Mouse (Mus musculus) hematopoietic stem cell, adult 5-6 weeks (primary cell): ENCODE data around the gene Ccdc88b. TPM values are rescaled to one million over a fixed set of nuclear protein-coding genes. Genes with fewer than 3 reads are reported as not detected.
A peak's percentile ranks its signal among the peaks of the same experiment; 100 is the strongest.

ENCODE experiments used
- ATAC-seq, 2 experiments: fragments of 125-278 bp in 1 of 2; replicated peaks in 1 of 2; 2 replicates each; pipeline ENCODE4 v1.8.0; 2016 to 2017; ENCODE audit warnings: inconsistent platforms in 2 of 2, mild to moderate bottlenecking in 2 of 2, moderate number of reproducible peaks in 2 of 2, low read depth in 1 of 2, moderate TSS enrichment in 1 of 2; ENCODE audit not compliant: low FRiP score in 2 of 2, poor library complexity in 2 of 2, severe bottlenecking in 2 of 2, insufficient read depth in 1 of 2, low TSS enrichment in 1 of 2
- total RNA-seq: library from RNA; stranded (forward); fragments of 172-1452, 232-1000 nt; gene quantifications from 2 replicates; pipeline ENCODE4 v1.2.3, GENCODE M21; 2017

Gene Ccdc88b
- total RNA-seq, 1 experiment from 2014 or later: 31.2 TPM

DNA sequence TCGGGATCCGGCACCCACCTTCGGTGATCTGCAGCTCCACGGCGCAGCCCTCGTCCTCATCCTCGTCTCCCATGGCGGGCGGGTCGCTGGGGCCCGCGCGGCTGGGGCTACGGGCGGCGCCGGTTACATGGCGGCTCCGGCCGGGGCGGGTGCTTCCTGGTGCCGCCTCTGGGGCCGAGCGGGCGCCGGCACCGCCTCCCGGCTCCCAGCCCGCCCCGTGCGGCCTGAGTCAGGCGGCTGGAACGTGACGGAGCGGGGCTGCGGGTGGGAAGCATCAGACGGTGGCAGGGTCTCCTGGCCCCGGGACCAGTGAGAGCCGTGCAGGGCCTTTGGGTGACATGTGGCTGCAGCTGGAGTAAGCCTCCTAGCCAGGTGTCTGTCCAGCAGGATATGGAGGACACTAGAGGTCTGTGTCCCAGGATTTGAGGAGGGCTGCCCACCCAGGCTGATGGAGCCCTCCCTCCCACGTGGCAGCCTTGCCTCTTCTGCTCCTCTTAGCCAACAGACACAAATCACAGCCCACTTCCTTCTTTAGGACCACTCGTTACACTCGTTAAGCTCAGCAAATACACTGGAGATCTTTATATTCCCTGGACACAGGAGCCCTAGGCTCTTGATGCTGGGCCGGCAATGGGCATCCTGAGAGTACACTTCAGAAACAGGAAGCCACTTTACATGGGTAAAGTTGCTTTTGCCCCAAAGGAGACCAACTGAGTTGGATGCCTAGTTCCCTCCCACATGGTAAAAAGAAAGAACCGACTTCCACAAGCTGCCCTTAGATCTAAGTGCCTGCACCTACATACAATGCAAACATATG is 17.3 kb downstream of the Ccdc88b start, which contains the start of gene Rps6ka4:
Gene Rps6ka4 (minus strand): TSS at position 162 of the 817 bp plus-strand sequence.
- peak; percentile 50 to 61; a peak in 3 of 4 replicates for ATAC-seq

DNA sequence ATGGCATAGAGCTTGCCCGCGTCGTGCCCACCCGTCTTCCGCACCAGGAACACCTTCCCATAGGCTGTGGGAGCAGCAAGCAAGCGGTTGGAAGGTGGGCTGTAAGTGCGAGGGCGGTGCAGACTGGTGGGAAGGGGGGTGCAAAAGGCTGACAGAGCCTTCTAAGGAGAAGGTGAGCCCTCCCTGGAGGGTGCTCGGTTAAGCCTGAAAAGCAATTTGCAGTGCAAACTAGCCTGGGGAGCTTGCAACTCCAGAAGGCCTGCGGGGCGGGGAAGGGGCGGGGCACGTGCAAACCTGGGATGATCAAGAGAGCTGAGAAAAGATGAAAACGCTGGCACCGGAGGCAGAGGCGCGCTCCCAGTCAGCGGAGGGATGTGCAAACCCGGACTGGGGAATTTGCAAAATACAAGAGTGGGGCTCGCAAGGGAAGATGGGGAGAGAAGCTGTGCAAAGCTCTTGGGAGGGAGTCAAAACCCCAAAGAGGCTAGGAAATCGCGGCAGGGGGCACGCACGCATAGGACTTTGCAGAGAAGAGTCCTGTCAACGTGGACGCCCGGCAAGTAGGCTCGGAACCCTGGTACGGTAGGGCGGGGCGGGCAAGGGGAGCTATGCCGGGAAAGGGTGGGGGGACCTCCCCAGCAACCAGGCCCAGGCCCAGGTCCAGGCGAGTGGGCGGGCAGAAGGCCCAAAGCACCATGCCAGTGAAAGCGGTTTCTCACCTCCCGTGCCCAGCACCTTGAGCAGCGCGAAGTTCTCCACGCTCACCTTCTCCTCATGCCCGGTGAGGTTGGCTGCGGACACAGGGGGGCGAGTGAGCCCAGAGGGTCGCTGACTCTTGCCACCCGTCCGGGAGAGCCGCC is 18.2 kb downstream of the Ccdc88b start:
- peak in 1 of 2 experiments; percentile 30; a peak in 2 of 4 replicates for ATAC-seq

DNA sequence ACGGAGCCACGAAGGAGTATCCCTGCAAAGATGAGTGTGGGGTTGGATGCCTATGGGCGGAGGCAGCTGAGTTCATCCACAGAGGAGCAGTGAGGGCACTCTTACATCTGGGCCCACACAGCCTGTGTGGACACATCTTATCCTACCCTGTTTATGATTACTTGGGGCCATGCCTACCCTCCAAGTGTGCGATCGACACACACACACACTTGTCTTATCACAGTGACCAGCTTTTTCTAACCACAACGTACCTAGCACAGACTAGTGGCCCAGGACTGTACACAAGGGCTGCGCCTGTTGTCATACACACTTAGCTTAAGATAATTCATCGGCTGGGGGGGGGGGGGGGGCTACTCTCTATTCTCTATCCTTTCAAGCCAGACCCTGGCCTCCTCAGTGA is 25.6 kb downstream of the Ccdc88b start:
- ATAC-seq: no peak; a peak in 1 of 4 replicates

DNA sequence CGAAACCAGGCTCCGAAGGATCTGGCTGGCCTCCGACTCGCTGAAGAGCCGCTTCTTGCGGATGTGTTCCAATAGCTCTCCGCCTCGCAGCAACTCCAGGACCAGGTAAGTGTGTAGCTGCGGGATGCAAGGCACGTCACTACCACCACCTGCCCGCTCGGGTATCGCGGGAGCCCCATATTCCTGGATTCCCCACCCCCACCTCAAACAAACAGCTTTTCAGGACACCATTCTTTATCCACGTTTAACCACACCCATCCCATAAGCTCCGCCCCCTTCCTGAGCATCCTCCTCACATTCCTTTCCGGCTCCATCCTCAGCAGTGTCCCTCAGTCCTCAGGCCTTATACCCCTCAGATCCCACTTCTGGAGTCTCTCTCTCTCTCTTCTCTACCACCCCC is 26.7 kb downstream of the Ccdc88b start:
- ATAC-seq: no peak

DNA sequence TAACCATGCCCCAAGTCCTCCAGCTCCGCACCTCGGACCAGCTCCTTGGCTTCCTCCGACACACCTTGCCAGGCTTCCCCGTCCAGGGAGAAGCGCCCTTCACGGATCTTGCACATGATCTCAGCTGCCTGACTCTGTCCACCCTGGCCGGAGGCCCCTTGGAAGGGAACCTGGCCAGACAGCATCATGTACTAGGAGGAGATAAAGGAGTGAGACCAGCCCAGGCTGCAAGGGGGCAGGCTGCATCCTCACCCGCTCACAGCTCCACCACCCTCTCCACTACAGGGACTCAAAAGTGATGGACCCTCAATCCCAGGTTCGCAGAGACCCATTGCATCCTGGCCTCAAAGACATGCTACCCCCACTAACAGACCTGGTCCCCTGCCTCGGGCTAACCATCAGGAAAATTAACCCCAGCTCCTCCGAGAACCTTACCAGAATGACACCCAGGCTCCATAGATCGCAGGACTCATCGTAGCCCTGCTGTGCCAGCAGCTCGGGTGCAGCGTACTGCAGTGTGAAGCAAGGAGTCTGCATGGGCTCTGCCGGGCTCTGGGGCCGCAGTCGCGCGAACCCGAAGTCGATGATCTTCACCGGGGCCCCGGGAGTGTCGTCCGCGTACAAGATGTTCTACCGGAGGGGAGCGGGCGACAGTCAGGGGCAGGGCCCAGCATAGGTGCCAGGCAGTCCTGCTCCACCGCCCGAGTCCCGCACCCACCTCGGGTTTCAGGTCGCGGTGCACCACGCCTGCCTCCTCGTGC is 27.3 kb downstream of the Ccdc88b start:
- no peak for ATAC-seq

DNA sequence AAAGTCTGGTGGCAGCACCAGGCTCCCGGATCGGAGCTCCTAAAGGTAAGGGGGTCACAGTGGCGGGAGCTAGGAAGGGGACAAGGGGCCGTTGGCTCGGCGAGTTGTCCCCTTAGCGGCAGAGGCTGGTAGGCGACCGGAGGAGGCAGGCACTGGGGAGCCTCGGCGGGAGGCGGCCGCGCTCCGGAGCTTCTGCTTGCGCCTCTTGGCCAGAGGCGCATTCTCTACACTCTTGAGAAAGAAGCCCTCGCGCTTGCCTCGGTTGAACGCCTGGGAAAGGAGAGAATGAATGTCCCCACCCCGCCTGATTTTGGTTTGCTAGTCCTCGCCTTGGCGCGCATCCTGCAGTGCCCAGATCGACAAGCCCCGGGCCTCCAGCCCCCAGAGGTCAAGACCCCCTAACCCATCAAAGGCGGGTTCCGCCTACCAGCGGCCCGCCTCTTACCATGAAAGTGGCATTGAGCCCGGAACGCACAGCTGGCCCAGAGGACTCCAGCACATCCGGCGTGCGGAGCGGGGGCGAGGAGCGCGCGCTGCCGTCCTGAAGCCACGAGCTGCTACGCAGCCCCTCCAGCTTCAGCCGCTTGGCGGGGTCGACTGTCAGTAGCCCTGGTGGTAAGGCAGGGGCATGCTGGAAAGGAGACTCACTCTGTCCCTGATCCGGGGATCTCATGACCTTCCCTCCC is 28.0 kb downstream of the Ccdc88b start:
- no peak for ATAC-seq

DNA sequence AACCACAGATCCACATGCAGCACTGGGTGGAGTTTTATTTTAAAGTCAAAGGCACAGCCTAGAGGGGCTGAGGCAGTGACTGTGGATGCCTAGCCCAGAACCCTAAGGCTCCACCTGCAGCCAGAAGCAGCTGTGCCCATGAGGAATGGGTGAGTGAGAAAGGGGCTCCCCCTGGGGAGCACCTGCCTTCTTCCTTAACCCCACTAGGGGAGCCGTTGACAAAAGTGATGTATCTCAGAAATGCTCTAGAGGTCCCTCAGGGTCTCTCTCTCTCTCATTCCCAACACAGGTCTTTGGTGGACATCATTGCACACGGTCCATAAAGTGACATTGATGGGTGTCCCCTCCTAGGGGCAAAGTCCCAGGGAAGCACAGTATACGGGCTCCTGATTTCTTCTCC is 28.9 kb downstream of the Ccdc88b start:
- peak in 1 of 2 experiments; percentile 19; a peak in 1 of 4 replicates for ATAC-seq

DNA sequence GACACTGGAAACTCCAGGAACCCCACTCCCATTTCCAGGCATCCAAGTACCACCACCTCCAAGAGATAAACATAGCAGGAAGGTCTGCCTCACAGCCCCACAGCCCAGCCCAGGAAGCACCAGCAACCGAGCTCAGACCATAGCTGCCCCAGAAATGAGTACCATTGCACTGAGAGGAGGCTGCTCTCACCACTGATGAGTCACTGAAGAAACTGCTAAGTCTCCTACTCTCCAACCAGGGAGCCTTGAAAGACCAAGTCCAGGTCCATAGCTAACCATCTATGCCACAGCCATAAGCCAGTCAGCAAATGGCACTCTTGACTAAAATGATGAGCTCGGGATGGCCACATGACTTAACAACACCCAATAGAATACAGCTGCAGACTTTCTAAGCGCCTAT is 31.4 kb downstream of the Ccdc88b start:
- ATAC-seq: no peak

DNA sequence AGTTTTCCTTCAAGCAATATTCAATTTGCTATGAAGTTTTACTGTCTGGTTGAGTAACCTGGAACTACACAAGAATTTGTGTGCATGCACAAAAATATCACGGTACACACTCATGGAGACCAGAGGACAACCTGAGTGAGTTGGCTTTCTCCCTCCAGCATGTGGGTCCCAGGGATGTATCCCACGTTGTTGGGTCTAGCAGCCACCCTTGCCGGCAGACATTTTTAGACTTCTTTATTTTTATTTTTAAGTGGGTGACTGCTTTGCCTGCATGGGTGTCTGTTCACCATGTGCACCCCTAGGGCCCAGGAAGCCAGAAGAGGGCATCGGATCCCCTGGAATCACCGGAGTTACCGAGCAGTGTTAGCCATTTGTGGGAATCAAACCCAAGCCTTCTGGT is 32.6 kb downstream of the Ccdc88b start:
- no peak for ATAC-seq

DNA sequence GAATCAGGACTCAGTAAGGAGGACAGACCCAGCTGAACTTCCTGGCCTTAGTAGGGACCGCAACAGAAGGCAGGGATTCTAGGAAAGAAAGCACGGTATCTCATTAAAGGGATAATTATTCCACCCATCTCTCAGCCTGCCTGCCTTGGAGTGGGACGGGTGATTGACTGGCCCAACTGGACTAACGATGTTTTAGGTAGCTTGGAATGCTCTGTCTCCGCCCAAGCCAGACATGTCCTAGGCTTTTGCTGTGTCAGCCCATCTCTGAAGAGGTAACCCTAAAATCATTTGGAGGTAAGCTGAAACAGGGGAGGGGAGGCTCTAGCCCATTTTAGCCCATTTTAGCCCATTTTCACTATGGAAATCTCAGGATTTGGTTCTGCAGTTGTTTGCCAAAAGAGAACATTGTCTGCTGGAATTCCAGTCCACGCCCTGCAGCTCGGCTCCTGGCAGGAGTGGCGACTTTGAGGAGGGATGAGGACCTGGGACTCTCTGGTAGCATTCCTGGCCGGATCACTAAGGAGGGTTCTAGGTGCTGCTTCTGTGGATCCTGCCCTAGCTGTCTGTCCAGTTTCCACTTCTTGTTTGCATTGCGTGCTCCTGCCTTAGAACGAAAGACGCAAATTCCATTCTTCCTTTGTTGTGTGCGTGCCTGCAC is 37.3 kb downstream of the Ccdc88b start:
- ATAC-seq: no peak

DNA sequence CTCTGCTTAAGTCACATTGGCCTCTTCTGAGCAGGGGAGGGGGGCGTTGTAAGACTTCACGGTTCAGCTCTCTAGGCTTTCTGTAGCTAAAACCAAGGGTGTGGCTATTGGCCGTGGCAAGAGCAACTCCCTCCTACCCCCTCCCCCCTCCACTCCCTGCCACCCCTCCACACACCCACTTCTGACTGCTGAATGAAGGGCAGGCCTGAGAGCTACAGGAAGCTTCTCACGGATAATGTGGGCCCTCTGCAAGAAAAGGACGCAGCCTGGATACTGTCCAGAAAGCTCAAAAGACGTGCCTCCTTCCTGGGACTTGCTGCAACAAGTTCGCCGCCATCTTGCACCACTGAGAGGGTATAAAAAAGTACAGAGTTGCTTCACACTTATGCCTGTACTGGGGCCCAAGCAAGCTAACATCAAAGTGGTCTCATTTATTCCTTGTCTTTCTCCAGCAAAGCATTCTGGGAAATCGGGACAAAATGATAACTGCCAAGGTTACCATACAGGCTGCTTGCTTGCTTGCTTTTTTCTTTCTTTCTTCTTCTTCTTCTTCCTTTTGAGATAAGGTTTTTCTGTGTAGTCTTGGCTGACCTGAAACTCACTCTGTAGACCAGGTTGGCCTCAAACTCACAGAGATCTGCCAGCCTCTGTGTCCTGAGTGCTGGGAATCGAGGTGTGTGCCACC is 38.7 kb downstream of the Ccdc88b start:
- no peak for ATAC-seq

DNA sequence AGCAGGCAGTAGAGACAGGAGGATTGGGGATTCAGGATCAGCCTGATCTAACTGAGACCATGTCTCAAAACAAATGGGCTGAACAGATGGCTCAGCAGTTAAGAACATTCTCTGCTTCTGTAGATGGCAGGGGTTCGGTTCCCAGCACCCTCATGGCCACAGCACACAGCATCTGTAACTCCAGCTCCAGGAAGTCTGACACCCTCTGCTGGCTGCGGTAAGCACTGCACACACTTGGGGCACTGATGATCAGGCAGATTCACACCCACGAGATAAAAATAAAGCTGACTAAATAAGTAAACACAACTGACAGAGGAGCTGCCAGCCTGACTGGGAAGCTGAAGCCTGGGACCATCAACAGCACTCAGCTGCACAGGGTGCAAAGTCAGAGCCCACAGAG is 43.1 kb downstream of the Ccdc88b start:
- ATAC-seq: no peak

DNA sequence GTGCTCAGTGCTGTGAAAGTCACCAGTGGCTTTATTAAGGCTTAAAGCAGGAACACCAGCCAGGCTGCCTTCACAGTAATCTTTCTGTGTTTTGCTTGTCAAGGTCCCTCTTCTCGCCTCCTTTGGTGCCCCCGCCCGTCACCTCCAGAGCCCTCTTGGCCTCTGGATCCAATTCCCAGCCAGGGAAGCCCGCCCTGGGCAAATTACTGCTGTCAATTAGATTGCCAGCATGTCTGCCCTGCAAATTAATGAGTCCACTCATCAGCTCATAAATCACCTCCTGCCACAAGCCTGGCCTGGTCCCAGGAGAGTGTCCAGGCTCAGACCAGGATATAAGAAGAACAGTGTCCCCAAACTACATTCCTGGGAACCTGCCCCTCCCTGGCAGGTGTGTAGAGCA is 43.6 kb downstream of the Ccdc88b start:
- no peak for ATAC-seq
